Mouse (Mus musculus) kidney, adult 2 months (tissue): Measurements from ENCODE around the gene Slit3.

Source experiments
- CTCF ChIP-seq: fragments of 200-500 bp; conservative IDR thresholded peaks from 2 replicates; pipeline ENCODE4 v1.5.1; 2011; ENCODE audit warnings: low read depth, mild to moderate bottlenecking, control low read depth, low read length, moderate library complexity, mixed read lengths; ENCODE audit not compliant: insufficient read depth, insufficient read length
- POLR2A ChIP-seq: fragments of 200-500 bp; IDR thresholded peaks from one replicate; pipeline ENCODE4 v1.6.1; 2011; ENCODE audit warnings: low read depth, low read length, control low read depth

- TF ChIP-seq POLR2A, result no peak
- no peak for TF ChIP-seq CTCF
These were observed 33.6 kb upstream of the Slit3 start for GRCm38 (mm10) chr11:35087454-35087853.
